Mouse (Mus musculus) heart, embryonic 11.5 days (tissue): ENCODE measurements around the gene Ccl9. TPM values are rescaled to one million over a fixed set of nuclear protein-coding genes. Genes with fewer than 3 reads are reported as not detected.
"Not testable (repeated sequence)": the region's sequence is repeated elsewhere in the genome, so short reads cannot be mapped to it uniquely, and the experiment has no call there.

Experiments used
- ATAC-seq: fragments of 200-750 bp; cut with Nextera tagmentation; replicated peaks from 2 replicates; pipeline ENCODE4 v1.8.0; 2017; ENCODE audit warnings: moderate library complexity; ENCODE audit not compliant: insufficient number of reproducible peaks, low FRiP score, low TSS enrichment
- H3K27ac ChIP-seq: fragments of 300-500 bp; sonication (generic); 2 replicates; pipeline ENCODE4 v1.5.1; 2014; ENCODE audit warnings: mild to moderate bottlenecking, low read depth, low read length
- H3K27me3 ChIP-seq: fragments of 300-500 bp; sonication (generic); 2 replicates; pipeline ENCODE4 v1.6.1; 2014; ENCODE audit warnings: mild to moderate bottlenecking, low read length, mixed read lengths; ENCODE audit not compliant: control insufficient read depth, insufficient read depth
- H3K36me3 ChIP-seq: fragments of 300-500 bp; sonication (generic); 2 replicates; pipeline ENCODE4 v1.6.1; 2014; ENCODE audit warnings: mild to moderate bottlenecking, low read length, moderate library complexity, mixed read lengths; ENCODE audit not compliant: control insufficient read depth, insufficient read depth
- H3K4me1 ChIP-seq: fragments of 300-500 bp; sonication (generic); 2 replicates; pipeline ENCODE4 v1.6.1; 2014; ENCODE audit warnings: low read length; ENCODE audit not compliant: control insufficient read depth, insufficient read depth
- H3K4me2 ChIP-seq: fragments of 300-500 bp; sonication (generic); 2 replicates; pipeline ENCODE4 v1.6.1; 2014; ENCODE audit warnings: mild to moderate bottlenecking, moderate library complexity
- H3K4me3 ChIP-seq: fragments of 300-500 bp; sonication (generic); 2 replicates; pipeline ENCODE4 v1.5.1; 2014; ENCODE audit warnings: low read depth, low read length
- H3K9ac ChIP-seq: fragments of 300-500 bp; sonication (generic); 2 replicates; pipeline ENCODE4 v1.6.1; 2014; ENCODE audit warnings: mild to moderate bottlenecking, low read depth, low read length, moderate library complexity
- H3K9me3 ChIP-seq: fragments of 300-500 bp; sonication (generic); replicated peaks from 2 replicates; pipeline ENCODE4 v1.6.1; 2016; ENCODE audit warnings: low read length; ENCODE audit not compliant: control insufficient read depth
- WGBS: fragments of 180-500 bp; shearing (Covaris S2); extraction: QIAGEN DNeasy Blood & Tissue Kit; methylation state at CpG from one replicate; pipeline ENCODE4 v1.1.7; 2014; ENCODE audit not compliant: insufficient replicate concordance; 5-methylcytosine and 5-hydroxymethylcytosine counted together
- polyA plus RNA-seq: library from polyadenylated mRNA; unstranded; fragments of >200 nt; fragmentation: Nextera tagmentation; extraction: Ambion mirVana; gene quantifications from 2 replicates; pipeline ENCODE4 v1.2.1, GENCODE M21; 2014

Gene Ccl9
- polyA plus RNA-seq, 1 experiment from 2014 or later = 1.2 TPM

- no peak overlapping the region for H3K9ac ChIP-seq
- no peaks in the 10 kb centered on the region for H3K9me3 ChIP-seq
- no peaks in the 10 kb centered on the region for H3K4me1 ChIP-seq
- 64% methylated on average over 6 of the region's 6 CpGs for WGBS
- no peaks in the 10 kb centered on the region for H3K27me3 ChIP-seq
- H3K36me3 ChIP-seq = no peaks in the 10 kb centered on the region
- no peak overlapping the region for H3K27ac ChIP-seq
- ATAC-seq = no peak
- H3K4me3 ChIP-seq = no peak overlapping the region
- H3K4me2 ChIP-seq = no peak overlapping the region
These were observed 18.0 kb downstream of the Ccl9 start for GRCm38 (mm10) chr11:83560405-83560804.

- H3K27me3 ChIP-seq = no peaks in the 10 kb centered on the region
- H3K9ac ChIP-seq = no peak overlapping the region
- H3K36me3 ChIP-seq = no peaks in the 10 kb centered on the region
- 76% methylated on average over 10 of the region's 10 CpGs for WGBS
- ATAC-seq = no peak
- no peak overlapping the region for H3K4me3 ChIP-seq
- no peak overlapping the region for H3K4me2 ChIP-seq
- H3K4me1 ChIP-seq = no peaks in the 10 kb centered on the region
- H3K9me3 ChIP-seq = no peaks in the 10 kb centered on the region
- no peak overlapping the region for H3K27ac ChIP-seq
These were observed 21.4 kb downstream of the Ccl9 start for GRCm38 (mm10) chr11:83557074-83557473.

DNA sequence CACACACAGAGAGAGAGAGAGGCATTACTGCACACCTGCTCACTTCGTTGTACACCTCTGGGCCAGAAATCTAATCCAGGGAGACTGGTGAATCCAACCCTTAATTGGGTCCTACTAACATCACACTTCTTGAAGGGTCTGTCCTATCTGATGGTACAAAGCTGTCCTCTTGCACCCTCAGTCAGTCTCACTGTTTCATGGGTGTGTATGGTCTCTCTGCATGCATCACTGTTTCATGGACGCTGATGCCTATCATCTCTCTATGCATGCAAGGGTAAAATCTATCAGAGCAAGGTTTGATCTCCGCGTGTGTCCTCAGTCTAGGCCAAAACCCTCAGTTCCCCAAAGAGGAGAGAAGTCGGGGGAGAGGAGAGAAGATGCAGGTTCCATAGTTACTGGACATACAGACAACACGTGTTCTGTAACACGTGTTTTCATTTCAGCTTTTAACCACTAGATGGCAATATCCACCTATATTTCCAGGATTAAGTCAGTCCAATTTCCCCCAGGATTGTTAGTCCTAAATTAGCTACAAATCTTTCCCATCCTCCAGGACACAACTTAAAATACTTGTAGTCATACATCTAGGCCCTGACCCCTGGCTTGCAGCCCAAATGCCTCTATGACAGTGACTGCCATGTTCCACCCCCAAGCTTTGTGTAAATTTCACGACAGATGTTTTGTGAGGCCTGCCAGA lies 22.2 kb downstream of the Ccl9 start:
- H3K4me1 ChIP-seq = no peaks in the 10 kb centered on the region
- WGBS = 33% methylated on average over 8 of the region's 8 CpGs
- no peak for ATAC-seq
- no peak overlapping the region for H3K4me2 ChIP-seq
- H3K36me3 ChIP-seq = no peaks in the 10 kb centered on the region
- no peaks in the 10 kb centered on the region for H3K27me3 ChIP-seq
- no peak overlapping the region for H3K9ac ChIP-seq
- no peaks in the 10 kb centered on the region for H3K9me3 ChIP-seq
- no peak overlapping the region for H3K27ac ChIP-seq
- no peak overlapping the region for H3K4me3 ChIP-seq

- Histone ChIP-seq H3K27me3 (no peaks in the 10 kb centered on the region), H3K4me1 (no peaks in the 10 kb centered on the region), H3K4me2 (no peak overlapping the region), H3K4me3 (no peak overlapping the region), H3K9me3 (no peaks in the 10 kb centered on the region), H3K9ac (no peak overlapping the region), H3K36me3 (no peaks in the 10 kb centered on the region), H3K27ac (no peak overlapping the region)
- WGBS = 77% methylated on average over 5 of the region's 5 CpGs
- ATAC-seq = no peak
These were observed 26.8 kb downstream of the Ccl9 start for GRCm38 (mm10) chr11:83551668-83552067.

GRCm38 (mm10) chr11:83551037-83551436 lies 27.4 kb downstream of the Ccl9 start:
- H3K36me3 ChIP-seq, H3K27me3 ChIP-seq, H3K4me2 ChIP-seq, H3K27ac ChIP-seq, H3K9me3 ChIP-seq, ATAC-seq, H3K4me3 ChIP-seq, H3K9ac ChIP-seq, H3K4me1 ChIP-seq: not testable (repeated sequence)
- 74% methylated on average over 6 of the region's 7 CpGs for WGBS

DNA sequence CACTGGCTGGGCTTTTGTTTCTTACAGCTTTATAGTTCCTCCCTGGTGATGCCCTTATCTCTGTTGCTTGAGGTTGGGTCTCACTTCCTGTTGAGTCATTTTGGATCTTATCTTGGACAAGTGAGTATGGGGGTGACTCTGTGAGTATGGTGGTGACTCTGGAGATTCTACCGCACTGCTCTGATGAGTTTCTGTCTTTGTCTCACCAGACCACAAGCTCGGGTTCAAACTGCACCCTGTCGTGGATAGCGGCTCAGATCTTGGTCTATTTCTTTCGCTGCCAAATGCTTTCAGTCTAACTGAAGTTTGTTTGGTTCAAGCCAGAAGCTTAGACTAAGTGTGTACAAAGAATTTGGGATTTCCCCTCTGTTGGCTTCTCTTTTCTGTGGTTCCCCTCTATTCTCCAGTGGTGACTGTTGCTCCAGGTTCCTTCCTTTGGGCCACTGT lies 28.2 kb downstream of the Ccl9 start:
- no peak overlapping the region for H3K4me3 ChIP-seq
- no peak overlapping the region for H3K9ac ChIP-seq
- no peaks in the 10 kb centered on the region for H3K9me3 ChIP-seq
- no peaks in the 10 kb centered on the region for H3K36me3 ChIP-seq
- H3K27ac ChIP-seq = no peak overlapping the region
- H3K4me2 ChIP-seq = no peak overlapping the region
- H3K4me1 ChIP-seq = no peaks in the 10 kb centered on the region
- H3K27me3 ChIP-seq = no peaks in the 10 kb centered on the region
- 73% methylated on average over 5 of the region's 5 CpGs for WGBS
- ATAC-seq = no peak

GRCm38 (mm10) chr11:83544214-83544613 lies 34.2 kb downstream of the Ccl9 start:
- H3K9me3 ChIP-seq = no peaks in the 10 kb centered on the region
- 64% methylated on average over 3 of the region's 3 CpGs for WGBS
- no peak overlapping the region for H3K9ac ChIP-seq
- no peaks in the 10 kb centered on the region for H3K4me1 ChIP-seq
- H3K4me3 ChIP-seq = no peak overlapping the region
- H3K36me3 ChIP-seq = no peaks in the 10 kb centered on the region
- no peak for ATAC-seq
- no peaks in the 10 kb centered on the region for H3K27me3 ChIP-seq
- H3K27ac ChIP-seq = no peak overlapping the region
- H3K4me2 ChIP-seq = no peak overlapping the region

- Histone ChIP-seq H3K27me3 (no peaks in the 10 kb centered on the region), H3K27ac (no peak overlapping the region), H3K9me3 (no peaks in the 10 kb centered on the region), H3K4me3 (no peak overlapping the region), H3K9ac (no peak overlapping the region), H3K4me2 (no peak overlapping the region), H3K36me3 (no peaks in the 10 kb centered on the region), H3K4me1 (no peaks in the 10 kb centered on the region)
- 93% methylated on average over 3 of the region's 3 CpGs for WGBS
- no peak for ATAC-seq
These were observed 37.0 kb downstream of the Ccl9 start for GRCm38 (mm10) chr11:83541415-83541814.

DNA sequence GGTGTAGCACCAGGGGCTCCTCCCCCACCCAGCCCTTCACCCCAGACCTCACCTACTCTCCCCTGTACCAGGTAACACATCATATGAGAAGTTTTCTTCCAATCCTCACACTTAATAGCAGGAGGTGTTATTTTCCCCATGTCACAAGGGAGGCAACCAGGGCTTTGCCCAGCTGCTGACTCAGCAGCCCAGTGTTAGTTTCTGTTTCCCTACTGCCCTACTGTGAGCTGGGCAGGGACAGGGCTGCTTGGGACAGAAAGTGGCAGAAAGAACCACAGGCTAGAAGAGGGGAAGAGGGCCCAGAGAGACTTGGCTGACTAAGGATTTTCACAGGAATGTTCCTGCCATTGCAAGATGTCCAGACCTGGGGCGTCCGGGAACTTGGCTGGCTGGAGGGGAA lies 37.5 kb downstream of the Ccl9 start:
- no peaks in the 10 kb centered on the region for H3K9me3 ChIP-seq
- H3K27me3 ChIP-seq = no peaks in the 10 kb centered on the region
- no peaks in the 10 kb centered on the region for H3K36me3 ChIP-seq
- no peak for ATAC-seq
- H3K9ac ChIP-seq = no peak overlapping the region
- no peaks in the 10 kb centered on the region for H3K4me1 ChIP-seq
- H3K4me3 ChIP-seq = no peak overlapping the region
- 78% methylated on average over 2 of the region's 2 CpGs for WGBS
- no peak overlapping the region for H3K27ac ChIP-seq
- no peak overlapping the region for H3K4me2 ChIP-seq
